Mouse (Mus musculus): Measurements from ENCODE around the gene Brd4.

DNA sequence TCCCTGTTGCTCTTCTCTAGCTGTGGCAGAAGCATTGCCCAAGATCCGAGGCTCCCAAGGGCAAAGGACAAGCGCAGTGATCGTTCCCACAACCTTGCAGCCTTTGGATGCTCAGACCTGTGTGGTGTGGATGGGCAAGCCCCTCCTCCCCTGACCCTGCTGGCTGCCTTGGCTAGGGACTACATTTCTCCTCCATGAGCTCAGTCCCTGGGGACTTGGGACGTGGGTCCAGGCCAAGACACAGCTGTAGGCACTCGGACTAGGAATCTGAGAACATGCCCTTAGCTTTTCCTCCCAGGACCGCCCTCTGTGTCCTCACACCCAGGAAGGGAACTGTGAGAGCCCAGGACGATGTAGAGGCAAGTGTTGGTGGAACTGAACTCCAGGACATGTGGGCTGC lies 111.4 kb downstream of the Brd4 start:
- TF ChIP-seq POLR2A (IDR thresholded peaks at IDR 0.05; ENCODE audit: control insufficient read depth, extremely low read depth, insufficient read depth, low read length, poor library complexity) (no peak), CTCF (IDR thresholded peaks at IDR 0.05; ENCODE audit: borderline replicate concordance, control insufficient read depth, extremely low read depth, insufficient read depth, low read length, poor library complexity) (no peak)
